Mouse (Mus musculus): ENCODE data around the gene Gpalpp1.

Gpalpp1 gene

DNA sequence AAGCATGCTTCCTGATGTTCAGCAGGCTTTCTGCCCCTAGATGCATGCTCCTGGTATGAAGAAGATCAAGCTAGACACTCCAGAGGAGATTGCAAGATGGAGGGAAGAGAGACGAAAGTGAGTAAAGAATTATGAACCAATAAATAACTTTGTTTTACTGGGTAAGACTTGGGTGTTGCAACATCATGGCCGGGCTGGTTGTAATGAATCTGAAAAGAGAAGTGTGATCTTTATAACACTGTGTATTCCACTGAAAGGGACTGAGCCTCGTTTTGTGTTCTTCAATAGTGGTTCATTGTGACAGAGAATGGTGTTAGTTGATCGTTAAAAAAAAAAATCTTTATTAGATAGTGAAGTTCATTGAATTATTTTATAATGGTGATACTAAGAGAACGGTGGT, 5.2 kb upstream of the Gpalpp1 start:
- in situ Hi-C loops (cut with MboI): no loop called here

DNA sequence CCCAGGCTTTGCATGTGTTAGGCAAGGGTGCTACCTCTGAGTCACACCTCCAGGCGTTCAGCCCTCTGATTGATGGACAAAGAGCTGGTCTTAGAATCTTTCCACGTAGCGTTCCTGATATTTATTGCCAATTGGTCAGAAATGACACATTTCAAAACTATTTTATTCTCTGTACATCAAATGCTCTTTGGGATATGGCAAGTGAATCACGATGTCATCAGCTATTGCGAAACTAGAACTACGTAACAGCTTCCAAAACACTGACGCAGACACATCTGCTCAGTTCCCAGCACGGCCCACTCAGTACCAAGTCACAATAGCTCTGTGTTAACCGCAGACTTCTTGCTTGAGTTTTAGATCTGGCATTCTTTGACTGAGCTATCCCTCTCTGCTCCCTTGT, 11.0 kb downstream of the Gpalpp1 start:
- in situ Hi-C loops (cut with MboI): no loop called here

DNA sequence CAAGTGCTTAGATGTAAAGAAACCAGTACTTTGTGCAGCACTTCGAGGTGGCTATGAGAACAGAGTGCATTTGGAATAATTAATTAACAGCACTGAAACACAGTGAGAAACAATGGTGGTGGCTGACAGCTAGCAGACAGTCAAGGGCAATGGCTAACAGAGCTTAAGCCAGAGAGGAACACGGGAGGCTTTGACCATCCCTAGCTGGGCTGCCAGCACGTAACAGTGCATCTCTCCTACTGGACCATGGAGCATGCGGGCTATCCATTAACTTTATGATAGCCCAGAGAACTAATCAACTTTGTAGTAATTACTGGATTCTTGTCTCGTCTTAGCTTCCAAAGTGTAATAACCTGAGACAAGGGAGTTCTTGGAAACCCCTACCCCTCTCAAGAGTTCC, 12.7 kb downstream of the Gpalpp1 start:
- in situ Hi-C loops (cut with MboI): no loop called here

- in situ Hi-C loops (cut with MboI): no loop called here
Observed at GRCm38 (mm10) chr14:76097244-76097643, 13.3 kb downstream of the Gpalpp1 start.

DNA sequence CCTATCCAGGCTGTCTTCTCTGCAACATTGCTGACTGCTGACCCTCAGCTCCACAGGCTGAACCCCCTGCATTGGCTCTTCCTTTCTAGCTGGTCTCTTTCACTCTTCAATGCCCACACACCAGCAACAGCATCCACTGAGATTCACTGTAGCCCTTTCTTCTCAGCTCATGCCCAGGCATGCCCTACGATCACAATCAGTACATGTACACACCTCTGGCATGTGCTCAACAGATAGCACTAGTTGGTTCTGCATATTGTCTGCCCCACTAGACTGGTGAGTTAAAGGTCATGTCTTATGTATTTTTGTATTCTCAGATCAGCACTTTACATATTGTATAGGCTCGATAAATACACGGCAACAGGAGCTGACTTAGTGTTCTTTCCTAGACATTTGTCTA, 26.4 kb downstream of the Gpalpp1 start:
- in situ Hi-C loops (cut with MboI): no loop called here

DNA sequence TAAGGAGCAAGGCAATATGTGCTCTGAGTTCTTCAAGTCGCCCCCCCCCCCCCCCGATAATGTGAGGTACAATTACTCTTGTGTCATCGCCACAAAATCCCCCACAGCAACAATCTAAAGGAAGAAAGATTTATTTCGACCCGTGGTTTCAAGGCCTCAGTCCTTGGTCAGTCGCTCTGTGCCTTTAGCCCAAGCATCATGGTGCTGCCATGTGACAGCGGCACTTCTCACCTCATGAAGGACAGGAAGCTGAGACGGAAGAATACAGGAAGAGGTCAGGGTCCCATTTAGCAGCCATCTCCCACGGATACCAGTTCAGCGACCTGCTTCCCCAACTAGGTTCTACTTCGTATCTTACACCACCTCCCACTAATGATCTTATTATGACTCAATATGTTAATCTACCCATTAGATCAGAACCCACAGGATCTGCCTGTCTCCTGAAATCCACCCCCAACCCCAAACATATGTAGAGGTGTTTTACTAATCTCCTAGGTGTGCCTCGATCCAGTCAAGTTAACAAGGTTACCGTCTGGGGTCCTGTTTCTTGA, 28.4 kb downstream of the Gpalpp1 start:
- in situ Hi-C loops (cut with MboI): no loop called here

DNA sequence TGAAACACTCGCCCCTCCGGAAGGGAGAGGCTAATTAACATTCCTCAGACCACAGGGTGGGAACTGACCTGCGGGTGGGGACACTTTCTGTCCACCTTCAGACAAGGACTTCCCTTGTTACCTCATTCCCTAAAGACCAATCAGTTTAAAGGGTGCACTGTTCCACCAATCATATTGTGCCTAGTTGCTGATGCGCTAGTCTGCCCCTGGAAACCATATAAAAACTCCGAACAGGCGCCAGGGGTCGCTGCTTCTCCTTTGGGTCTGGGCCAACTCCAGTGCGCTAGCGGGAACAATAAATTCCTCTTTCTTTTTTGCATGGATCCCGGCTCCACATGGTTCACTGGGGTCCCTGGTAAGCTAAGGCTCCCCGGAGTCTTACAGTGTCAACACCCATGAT, 29.1 kb downstream of the Gpalpp1 start:
- in situ Hi-C loops (cut with MboI): no loop called here

DNA sequence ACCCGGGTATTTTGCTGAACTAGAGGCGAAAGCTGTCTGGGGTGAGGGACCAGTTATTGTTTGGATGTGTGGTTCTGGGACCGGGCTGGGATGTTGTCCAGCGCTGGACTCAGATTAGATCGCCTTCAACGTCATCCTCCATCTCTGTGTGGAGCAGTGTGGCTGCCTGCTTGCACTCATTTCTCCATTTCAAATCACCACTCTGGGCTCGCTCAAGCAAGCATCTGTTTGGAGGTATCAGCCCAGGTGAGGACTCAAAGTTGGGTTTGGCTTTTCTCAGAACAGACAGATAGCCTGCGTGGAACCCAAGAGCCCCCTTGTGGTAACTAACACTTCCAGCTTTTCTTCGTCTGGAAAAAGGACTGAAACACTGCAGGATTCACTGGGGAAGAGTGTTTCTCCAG, 33.5 kb downstream of the Gpalpp1 start:
- in situ Hi-C loops (cut with MboI): no loop called here

DNA sequence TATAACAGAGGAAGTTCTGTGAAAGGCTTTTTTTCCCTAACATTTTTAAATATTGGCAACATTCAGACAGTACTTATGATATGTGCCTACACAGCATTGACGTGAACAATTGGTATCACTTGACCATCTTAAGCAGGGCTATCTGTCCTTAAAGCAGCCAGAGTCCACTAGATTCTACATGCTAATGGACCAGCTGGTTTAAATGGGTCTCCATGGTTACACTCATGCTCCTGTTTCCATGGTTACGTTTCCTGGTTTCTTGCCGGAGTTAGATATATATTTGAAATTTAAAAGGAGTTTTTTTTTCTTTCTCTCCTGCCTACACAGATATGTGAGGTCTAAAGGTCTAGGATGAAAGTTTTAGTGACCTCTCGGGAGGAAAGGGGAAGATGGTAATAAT, 34.0 kb downstream of the Gpalpp1 start:
- in situ Hi-C loops (cut with MboI): no loop called here

DNA sequence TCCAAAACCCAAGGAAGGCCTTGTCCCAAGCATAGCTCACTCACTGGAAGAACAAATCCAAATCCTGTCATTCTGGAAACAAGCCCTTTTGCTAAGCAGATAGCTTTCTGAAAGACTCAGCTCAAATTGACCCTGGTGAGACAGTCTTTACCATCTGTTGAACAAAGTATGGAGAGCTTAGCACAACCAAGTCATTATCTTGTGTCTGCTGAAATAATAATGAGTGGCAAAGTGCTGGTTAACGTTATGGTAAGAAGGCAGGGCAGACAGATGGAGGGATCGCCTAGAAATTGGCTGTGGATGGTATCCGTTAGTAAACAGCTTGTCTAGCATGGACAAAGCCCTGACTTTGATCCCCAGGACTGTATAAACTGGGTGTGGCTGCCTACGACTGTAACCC, 34.8 kb downstream of the Gpalpp1 start:
- in situ Hi-C loops (cut with MboI): no loop called here

DNA sequence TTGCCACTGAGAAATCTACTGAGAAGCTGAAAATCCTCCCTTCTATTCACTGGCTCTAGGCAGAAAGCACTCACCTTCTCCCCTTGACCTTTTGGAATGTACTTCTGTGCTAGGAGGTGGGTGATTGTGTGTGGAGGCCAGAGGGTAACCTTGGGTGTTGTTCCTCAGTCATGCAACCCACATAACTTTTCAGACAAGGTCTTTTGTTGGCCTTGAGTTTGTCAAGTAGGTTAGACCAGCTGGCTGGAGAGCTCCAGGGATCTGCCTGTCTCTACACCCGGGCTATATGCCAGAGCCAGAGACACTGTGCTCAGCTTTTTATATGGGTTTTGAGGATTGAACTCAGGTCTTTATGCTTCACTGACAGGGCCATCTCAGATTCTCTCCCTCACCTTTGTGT, 36.4 kb downstream of the Gpalpp1 start:
- in situ Hi-C loops (cut with MboI): no loop called here

DNA sequence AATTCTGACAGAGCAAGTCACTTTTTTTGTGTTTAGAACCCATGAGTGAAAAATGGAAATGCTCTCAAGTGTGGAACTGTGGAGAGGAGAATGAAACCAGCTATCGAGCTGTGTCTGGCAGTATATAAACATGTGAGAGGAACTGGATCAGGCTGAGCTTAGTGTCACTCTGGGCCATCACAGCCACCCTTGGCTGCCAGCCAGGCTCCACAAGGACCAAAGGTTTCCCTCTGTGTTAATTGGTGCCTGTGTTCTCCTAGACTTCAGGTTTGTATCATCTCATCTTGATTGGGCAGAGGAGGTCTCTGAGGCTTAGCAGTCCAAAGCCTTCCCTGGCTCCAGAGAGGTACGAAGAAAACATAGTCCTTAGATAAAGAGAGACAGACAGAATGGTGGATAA, 37.9 kb downstream of the Gpalpp1 start:
- in situ Hi-C loops (cut with MboI): no loop called here

DNA sequence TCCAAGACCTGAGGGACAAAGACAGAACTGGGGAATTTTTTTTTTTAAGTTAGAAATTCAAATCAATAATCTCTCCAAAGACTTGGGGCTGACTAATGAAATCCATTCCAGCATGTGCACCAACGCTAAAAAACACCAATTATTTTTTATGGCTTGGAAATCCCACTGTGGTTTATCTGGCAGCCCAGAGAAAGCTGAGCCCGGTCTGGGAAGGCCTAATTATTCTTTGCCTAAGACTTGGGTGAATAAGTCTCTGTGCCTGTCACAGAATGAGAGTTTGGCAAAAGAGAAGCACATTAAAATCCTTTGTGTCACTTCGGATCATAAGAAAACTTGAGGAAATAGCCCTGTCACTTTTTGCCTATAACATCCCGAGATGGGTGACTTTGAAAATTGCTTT, 41.3 kb downstream of the Gpalpp1 start:
- in situ Hi-C loops (cut with MboI): no loop called here

DNA sequence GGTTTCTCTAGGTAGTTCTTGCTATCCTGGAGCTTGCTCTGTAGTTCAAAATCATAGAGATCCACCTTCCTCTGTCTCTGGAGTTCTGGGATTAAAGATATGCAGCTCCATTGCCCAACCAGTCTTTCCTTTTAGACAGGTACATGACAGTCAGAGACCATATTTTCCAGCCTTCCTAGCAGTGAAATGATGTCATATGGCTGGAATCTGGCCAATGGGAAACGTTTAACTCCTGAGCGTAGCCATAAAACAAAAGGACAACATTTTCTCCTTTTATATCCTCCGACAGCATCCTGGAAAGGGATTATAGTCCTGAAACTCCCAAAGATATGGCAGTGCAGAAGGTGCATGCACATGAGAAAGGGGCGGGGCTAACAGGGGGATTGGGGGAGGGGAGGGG, 42.3 kb downstream of the Gpalpp1 start:
- in situ Hi-C loops (cut with MboI): no loop called here

- in situ Hi-C loops (cut with MboI): no loop called here
Observed at GRCm38 (mm10) chr14:76067237-76067636, 43.3 kb downstream of the Gpalpp1 start.

GRCm38 (mm10) chr14:76059441-76059840, 51.1 kb downstream of the Gpalpp1 start:
- in situ Hi-C loops (cut with MboI): no loop called here

DNA sequence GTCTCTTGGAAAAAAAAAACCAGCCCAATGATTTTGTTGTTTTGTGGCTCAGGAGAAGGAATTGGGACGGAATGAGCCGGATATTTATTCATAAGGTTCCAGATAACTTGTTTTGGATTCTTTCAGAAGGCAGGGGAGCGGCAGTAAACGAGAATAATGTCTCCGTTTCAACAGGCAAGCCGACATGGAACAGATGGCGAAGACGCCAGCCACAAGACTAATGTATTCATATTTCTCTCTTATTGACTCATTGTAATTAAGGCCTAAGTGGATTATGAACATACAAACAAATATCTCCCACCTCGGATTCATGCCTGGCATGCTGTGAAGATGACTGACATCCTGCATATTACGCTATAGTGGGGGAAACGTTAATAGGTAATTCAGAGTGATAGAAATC, 56.8 kb downstream of the Gpalpp1 start:
- in situ Hi-C loops (cut with MboI): no loop called here

DNA sequence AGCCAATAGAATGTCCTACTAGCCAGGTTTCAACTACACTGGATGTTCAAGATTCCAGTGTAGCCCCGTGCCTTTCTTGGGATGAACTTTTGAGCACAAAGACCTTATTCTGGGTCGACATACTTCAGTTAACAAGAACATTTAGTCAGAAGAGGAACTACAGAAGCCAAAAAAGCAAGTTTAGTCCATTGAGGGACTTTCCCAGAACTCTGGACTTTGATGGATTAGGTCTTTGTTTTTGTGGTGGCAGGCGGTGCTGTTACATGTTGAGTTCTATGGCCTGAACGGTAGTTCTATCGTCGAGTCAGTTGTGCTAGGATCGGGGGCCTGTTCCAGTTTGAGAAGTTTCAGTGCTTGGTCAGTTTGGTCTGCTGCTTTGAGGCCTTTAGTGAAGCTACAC, 58.6 kb downstream of the Gpalpp1 start:
- in situ Hi-C loops (cut with MboI): no loop called here

GRCm38 (mm10) chr14:76045767-76046166, 64.8 kb downstream of the Gpalpp1 start:
- in situ Hi-C loops (cut with MboI): no loop called here

DNA sequence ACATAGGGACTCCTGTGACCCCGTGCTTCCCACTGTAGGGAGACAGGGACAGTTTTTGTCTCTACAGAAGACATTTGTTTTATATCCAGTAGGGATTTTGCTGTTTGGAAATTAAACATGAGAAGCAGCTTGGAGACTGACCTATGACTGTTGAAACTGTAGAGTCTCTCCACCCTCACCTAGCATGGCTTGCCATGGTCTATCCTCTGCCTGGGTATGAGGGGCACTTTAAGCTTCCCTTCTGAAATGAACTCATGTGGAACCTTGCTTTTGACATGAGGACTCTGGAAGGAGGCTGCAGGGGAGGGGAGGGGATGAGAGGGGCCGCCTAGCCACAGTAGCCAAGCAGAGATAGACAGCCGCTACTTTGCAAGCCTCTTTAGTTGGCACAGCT, 66.4 kb downstream of the Gpalpp1 start:
- in situ Hi-C loops (cut with MboI): no loop called here

DNA sequence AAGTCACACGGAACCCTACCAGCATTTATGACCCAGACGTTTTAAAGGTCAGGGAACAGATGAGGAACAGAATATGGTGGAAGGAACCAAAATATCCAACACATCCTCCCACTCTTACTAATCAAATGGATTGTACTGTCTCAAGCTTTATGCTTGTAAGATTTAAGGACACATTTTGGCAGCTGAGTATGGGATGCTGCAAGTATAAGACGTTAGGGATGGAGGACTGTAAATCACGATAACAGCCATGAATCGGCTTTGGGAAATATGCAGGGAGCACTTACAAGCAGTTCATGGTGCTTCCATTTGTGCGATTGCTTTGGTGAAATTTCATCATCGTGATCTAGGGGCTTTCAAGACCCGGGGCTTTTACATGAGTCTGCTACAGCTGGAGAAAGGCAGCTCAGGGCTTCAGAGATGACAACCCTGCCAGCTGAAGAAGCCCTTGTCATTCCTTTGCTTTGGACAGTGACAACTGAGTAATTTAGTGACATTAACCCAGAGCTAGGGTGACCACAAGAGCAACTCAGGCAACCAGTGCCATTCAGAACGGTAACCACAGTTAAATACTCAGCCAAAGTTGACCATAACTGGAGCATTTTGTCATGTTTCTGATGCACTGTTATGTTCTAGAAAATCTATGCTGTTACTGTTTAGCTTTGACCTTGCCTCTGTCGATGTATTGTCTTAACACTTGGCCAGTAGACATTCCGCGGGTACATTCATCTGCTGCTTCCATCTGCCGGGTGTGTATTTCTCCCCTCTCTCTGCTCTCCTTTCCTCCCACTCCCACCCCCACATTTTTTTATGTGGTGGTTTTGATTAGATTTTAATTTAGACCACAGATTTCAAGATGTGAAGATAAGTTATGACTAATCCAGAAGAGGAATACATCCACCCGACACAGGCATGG, 67.1 kb downstream of the Gpalpp1 start:
- in situ Hi-C loops (cut with MboI): no loop called here

Data from mature B cell (primary cell).